Mouse (Mus musculus) heart, adult 11 months (tissue): ENCODE data around the gene Nsun7.
A peak's percentile ranks its signal among the peaks of the same experiment; 100 is the strongest.

Source experiments
- DNase-seq: peaks from one replicate; pipeline ENCODE4 v3.0.0; 2022

The Nsun7 gene

GRCm38 (mm10) chr5:66337969-66338345 lies 78.3 kb downstream of the Nsun7 start:
- DNase-seq: peak; percentile 96

DNA sequence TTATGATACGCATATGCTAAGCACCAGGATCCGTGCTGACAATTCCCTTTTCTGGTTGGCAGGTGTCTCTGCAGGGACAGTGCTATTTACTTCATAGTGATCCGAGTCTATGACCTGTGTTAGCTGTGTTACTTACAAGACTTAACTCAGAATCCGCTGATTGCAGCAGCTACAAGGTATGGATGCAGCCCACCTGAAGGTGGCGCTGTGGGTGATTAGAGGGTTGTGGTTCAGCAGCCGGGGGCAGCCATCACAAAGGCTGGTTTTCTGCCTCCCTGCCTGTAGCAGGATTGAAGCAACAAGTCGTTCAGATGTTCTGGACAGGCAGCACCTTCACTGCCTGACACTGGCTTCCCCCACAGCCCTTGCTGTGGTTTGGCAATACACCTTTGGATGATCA lies 78.9 kb downstream of the Nsun7 start:
- DNase-seq: no peak

- peak; percentile 84 for DNase-seq
These were observed 80.8 kb downstream of the Nsun7 start for GRCm38 (mm10) chr5:66340356-66341102.

- DNase-seq: peak; percentile 45
These were observed 82.2 kb downstream of the Nsun7 start for GRCm38 (mm10) chr5:66341848-66342247.

GRCm38 (mm10) chr5:66342285-66342684 lies 82.6 kb downstream of the Nsun7 start:
- DNase-seq: peak; percentile 42

DNA sequence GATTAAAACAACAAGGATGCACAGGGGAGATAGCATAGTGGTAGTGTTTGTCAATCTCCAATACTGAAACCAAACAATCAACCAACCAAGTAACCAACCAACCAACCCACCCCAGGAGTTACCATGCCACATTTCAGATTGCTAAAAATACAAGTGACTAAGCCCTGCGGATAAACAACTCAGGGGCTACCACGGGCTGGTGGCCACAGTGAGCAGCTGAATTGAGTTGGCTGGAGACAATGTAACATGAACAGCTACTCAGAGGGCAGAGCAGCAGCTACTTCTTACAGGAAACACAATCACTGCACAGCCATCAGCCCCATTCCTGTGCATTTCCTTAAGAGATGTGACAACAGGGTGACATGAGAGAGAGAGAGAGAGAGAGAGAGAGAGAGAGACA lies 84.5 kb downstream of the Nsun7 start:
- no peak for DNase-seq

GRCm38 (mm10) chr5:66345140-66345539 lies 85.4 kb downstream of the Nsun7 start:
- DNase-seq: no peak

DNA sequence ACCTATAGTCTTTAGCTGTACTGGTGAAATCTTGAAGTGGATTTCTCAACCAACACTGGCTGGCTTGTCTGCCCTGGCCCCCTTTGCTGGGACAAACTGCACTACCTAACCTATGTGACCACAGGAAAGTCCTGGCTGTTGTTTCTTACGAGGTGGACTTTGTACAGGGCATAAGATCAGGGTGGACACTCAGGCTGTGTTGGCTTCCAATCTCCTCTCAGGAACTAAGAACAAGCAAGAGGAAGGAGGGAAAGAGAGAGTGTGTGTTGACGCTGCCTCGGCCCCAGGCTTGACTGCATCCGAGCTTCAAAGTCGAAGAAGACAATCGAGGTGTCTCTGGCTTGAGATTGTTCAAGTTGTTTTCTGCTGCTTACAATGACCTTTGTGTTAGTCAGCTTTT lies 87.1 kb downstream of the Nsun7 start:
- DNase-seq: no peak
